Mouse (Mus musculus): ENCODE measurements around the gene Comp. TPM values are rescaled to one million over a fixed set of nuclear protein-coding genes. Genes with fewer than 3 reads are reported as not detected.

Comp gene
- total and polyA plus RNA-seq, 3 experiments = 0.13 to 0.16 TPM; not detected in 1

- in situ Hi-C loops (cut with MboI; ENCODE audit: low pct_ligation_motif_present, low pct_unique_long_range_greater_than_20kb, low sequenced_read_pairs) = no loop called here
- no peak for TF ChIP-seq ETS1 (conservative IDR thresholded peaks at IDR 0.05; ENCODE audit: low read depth, low read length)
- no peak for TF ChIP-seq RCOR1 (conservative IDR thresholded peaks at IDR 0.05; ENCODE audit: low read depth, low read length)
- no peak for TF ChIP-seq KAT2A (IDR thresholded peaks at IDR 0.05; ENCODE audit: insufficient replicate concordance, low read length)
- no peak for TF ChIP-seq JUN (IDR thresholded peaks at IDR 0.05; ENCODE audit: insufficient read depth, low read depth, low read length)
- no peak for TF ChIP-seq ELF1 (IDR thresholded peaks at IDR 0.05; ENCODE audit: low read depth, low read length)
- TF ChIP-seq EP300 (IDR thresholded peaks at IDR 0.05; ENCODE audit: low read length) = no peak
- no peak for TF ChIP-seq SMC3 (IDR thresholded peaks at IDR 0.05; ENCODE audit: low read depth, low read length)
- no peak for TF ChIP-seq MYC (IDR thresholded peaks at IDR 0.05; ENCODE audit: low read depth, low read length)
- TF ChIP-seq CHD2 (IDR thresholded peaks at IDR 0.05; ENCODE audit: low read length) = no peak
- TF ChIP-seq BHLHE40 (IDR thresholded peaks at IDR 0.05; ENCODE audit: low read depth, low read length) = no peak
- TF ChIP-seq HCFC1 (IDR thresholded peaks at IDR 0.05; ENCODE audit: low read depth, low read length) = no peak
- no peak for TF ChIP-seq POLR2AphosphoS2 (IDR thresholded peaks at IDR 0.05; ENCODE audit: low read depth, low read length)
- Histone ChIP-seq H3K4me3 (replicated peaks in 1 of 3; ENCODE audit: low read depth in 2 of 3, low read length in 2 of 3, poor library complexity in 1 of 3) (no peak overlapping the region), H3K36me3 (replicated peaks in 1 of 2; ENCODE audit: control insufficient read depth in 1 of 2, insufficient read depth in 1 of 2, low read length in 1 of 2) (no peaks in the 10 kb centered on the region), H3K4me2 (ENCODE audit: insufficient read depth, low read depth, poor library complexity, severe bottlenecking) (no peak overlapping the region), H3K9me3 (replicated peaks; ENCODE audit: low read length) (peaks cover 22% of the 10 kb centered on the region), H3K4me1 (ENCODE audit: control insufficient read depth in 1 of 2, insufficient read depth in 2 of 2) (peaks cover 3 to 11% of the 10 kb centered on the region in 2 experiments), H3K9ac (ENCODE audit: insufficient read depth, low read depth) (no peak overlapping the region), H3K79me2 (replicated peaks; ENCODE audit: control insufficient read depth, extremely low read depth, insufficient read depth, poor library complexity, severe bottlenecking) (no peaks in the 10 kb centered on the region), H3K27ac (ENCODE audit: insufficient read depth, low read depth) (no peak overlapping the region), H3K27me3 (replicated peaks) (peaks cover 9% of the 10 kb centered on the region)
- DNase-seq (ENCODE audit: extremely low read depth) = no peak
- dilution Hi-C loops (cut with MboI; ENCODE audit: extremely low pct_ligation_motif_present, extremely low pct_unique_long_range_greater_than_20kb, low sequenced_read_pairs) = no loop called here
Measured at GRCm38 (mm10) chr8:70371951-70372350, 1.4 kb upstream of the Comp start.

GRCm38 (mm10) chr8:70374318-70374927 lies 1.1 kb downstream of the Comp start:
- in situ Hi-C loops (cut with MboI; ENCODE audit: low pct_ligation_motif_present, low pct_unique_long_range_greater_than_20kb, low sequenced_read_pairs) = no loop called here
- Histone ChIP-seq H3K27me3 (replicated peaks) (peaks cover 9% of the 10 kb centered on the region), H3K4me3 (replicated peaks in 1 of 3; ENCODE audit: low read depth in 2 of 3, low read length in 2 of 3, poor library complexity in 1 of 3) (no peak overlapping the region), H3K4me1 (ENCODE audit: control insufficient read depth in 1 of 2, insufficient read depth in 2 of 2) (peaks cover 3 to 11% of the 10 kb centered on the region in 2 experiments), H3K36me3 (replicated peaks in 1 of 2; ENCODE audit: control insufficient read depth in 1 of 2, insufficient read depth in 1 of 2, low read length in 1 of 2) (no peaks in the 10 kb centered on the region), H3K9ac (ENCODE audit: insufficient read depth, low read depth) (no peak overlapping the region), H3K27ac (ENCODE audit: insufficient read depth, low read depth) (no peak overlapping the region), H3K4me2 (ENCODE audit: insufficient read depth, low read depth, poor library complexity, severe bottlenecking) (no peak overlapping the region), H3K9me3 (replicated peaks; ENCODE audit: low read length) (peaks cover 22% of the 10 kb centered on the region), H3K79me2 (replicated peaks; ENCODE audit: control insufficient read depth, extremely low read depth, insufficient read depth, poor library complexity, severe bottlenecking) (no peaks in the 10 kb centered on the region)
- dilution Hi-C loops (cut with MboI; ENCODE audit: extremely low pct_ligation_motif_present, extremely low pct_unique_long_range_greater_than_20kb, low sequenced_read_pairs) = no loop called here
- DNase-seq (ENCODE audit: extremely low read depth) = no peak
- no peak for TF ChIP-seq E2F4 (IDR thresholded peaks at IDR 0.05; ENCODE audit: insufficient replicate concordance, low read depth, low read length)

Measured in CH12.LX (cell line).